Mouse (Mus musculus) adrenal gland, postnatal 10 days (tissue): Measurements from ENCODE around the gene Gnptg. TPM values are rescaled to one million over a fixed set of nuclear protein-coding genes. Genes with fewer than 3 reads are reported as not detected.
"Not testable (repeated sequence)": the region's sequence is repeated elsewhere in the genome, so short reads cannot be mapped to it uniquely, and the experiment has no call there.

Source experiments
- DNase-seq: peaks from one replicate; pipeline ENCODE4 v3.0.0; 2021; ENCODE audit warnings: mixed read lengths
- total RNA-seq, 2 experiments: library from RNA; stranded (reverse); gene quantifications; 2 replicates each; pipeline ENCODE4 v1.2.3; 2021

The Gnptg gene
- total RNA-seq, 2 experiments from 2014 or later = 30.6 to 30.7 TPM

GRCm38 (mm10) chr17:25244239-25244638 lies 4.3 kb upstream of the Gnptg start:
- no peak for DNase-seq

DNA sequence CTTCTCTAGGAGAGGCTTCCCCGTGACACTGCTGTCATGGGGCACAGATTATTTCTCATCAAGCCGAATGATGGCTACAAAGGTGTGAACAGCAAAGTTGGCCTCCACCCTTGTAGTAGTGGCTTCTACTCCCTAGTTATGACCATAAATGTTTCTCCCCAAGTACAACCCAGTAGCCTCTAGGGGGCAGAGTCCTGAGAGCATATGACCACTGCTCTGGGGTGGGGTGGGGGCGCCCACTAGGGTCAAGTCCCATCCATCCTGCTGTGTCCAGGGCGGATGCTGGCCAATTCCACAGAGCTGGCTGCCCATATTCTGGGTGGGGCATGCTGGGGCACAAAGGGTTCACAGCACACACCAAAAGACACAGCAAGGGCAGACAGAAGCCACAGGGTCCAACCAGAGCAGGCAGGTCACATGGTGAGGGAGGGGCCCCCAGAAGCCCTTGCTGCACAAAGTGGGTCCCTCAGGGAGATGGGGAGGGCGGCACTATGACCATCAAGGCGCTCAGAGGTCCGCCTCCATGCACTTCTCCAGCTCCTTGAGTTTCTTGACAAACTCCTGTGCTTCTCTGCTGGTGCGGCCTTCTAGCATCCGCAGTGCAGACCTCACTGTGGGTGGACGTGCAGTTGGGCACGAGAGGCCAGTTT lies 3.3 kb upstream of the Gnptg start:
- no peak for DNase-seq

- DNase-seq = no peak
Observed at GRCm38 (mm10) chr17:25235635-25236034, 4.3 kb downstream of the Gnptg start.

DNA sequence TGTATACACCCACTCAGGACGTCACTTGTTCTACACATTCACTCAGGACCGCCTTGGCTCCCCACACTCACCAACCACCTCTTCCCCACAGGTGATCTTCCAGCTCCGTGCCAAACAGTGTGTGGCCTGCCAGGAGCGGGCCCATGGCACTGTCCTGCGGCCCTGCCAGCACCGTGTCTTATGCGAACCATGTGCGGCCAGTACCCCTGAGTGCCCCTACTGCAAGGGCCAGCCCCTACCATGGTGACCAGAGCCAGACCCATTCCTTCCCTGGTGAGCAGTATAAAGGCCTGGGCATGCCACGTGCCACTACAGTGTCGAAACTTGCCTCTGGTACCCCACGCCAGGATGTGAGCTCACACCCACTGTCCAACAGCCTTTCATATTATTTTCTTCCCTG lies 8.3 kb downstream of the Gnptg start:
- not testable (repeated sequence) for DNase-seq

DNA sequence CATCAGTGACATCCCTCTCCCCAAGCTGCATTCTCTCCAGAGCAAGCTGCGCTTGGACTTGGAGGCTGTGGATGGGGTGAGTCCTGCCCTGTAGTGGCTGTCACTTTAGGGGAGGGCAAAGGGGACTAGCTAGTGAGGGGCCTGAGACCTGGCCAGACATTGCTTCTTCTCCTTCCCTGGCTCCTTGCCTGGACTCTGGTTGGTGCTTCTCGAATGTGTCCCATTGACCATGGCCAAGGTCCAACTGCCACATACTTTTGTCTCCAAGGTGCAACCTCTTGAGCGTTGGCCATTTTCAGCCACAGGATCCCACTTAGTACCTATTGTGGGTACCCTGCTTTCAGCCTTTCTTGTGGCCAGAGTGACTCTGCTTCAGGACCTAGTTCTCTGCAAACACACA lies 9.2 kb downstream of the Gnptg start:
- DNase-seq = no peak

- not testable (repeated sequence) for DNase-seq
Observed at GRCm38 (mm10) chr17:25230014-25230655, 9.8 kb downstream of the Gnptg start.

- no peak for DNase-seq
Observed at GRCm38 (mm10) chr17:25227991-25228390, 11.9 kb downstream of the Gnptg start.

GRCm38 (mm10) chr17:25225659-25226058 lies 14.3 kb downstream of the Gnptg start:
- no peak for DNase-seq

DNA sequence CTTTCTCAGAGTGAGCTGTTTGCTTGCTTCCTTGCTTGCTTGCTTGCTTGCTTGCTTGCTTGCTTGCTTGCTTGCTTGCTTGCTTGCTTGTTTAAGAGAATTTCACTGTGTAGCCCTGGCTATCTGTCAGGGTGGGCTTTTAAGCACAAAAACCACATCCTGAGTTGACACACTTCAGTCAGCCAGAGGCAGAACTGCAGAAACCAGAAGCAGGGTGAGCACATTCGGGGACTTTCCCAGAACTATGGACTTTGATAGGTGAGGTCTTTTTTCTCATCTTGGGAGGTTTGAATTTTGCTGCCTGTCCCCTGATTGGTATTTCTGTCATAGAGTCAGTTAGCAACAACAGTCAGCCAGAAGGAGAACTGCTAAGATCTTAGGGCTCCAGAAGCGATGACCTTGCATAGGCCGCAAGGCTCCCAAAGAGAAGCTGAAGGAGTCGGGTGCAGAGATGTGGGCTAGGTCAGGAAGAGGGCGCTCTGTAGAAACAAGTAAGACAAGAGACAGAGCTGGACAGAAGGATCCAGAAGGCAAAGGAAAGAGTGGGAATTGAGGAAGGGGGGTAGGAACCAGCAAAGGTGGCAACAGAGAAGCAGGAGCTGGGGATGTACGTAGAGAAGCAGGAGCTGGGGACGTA lies 15.2 kb downstream of the Gnptg start:
- DNase-seq = no peak

- no peak for DNase-seq
Observed at GRCm38 (mm10) chr17:25222951-25223601, 16.8 kb downstream of the Gnptg start.

- peak; percentile 15 for DNase-seq
Observed at GRCm38 (mm10) chr17:25222504-25222940, 17.4 kb downstream of the Gnptg start.

GRCm38 (mm10) chr17:25221821-25222503 lies 18.0 kb downstream of the Gnptg start:
- peak; percentile 79 for DNase-seq

- no peak for DNase-seq
Observed at GRCm38 (mm10) chr17:25220746-25221145, 19.2 kb downstream of the Gnptg start.

DNA sequence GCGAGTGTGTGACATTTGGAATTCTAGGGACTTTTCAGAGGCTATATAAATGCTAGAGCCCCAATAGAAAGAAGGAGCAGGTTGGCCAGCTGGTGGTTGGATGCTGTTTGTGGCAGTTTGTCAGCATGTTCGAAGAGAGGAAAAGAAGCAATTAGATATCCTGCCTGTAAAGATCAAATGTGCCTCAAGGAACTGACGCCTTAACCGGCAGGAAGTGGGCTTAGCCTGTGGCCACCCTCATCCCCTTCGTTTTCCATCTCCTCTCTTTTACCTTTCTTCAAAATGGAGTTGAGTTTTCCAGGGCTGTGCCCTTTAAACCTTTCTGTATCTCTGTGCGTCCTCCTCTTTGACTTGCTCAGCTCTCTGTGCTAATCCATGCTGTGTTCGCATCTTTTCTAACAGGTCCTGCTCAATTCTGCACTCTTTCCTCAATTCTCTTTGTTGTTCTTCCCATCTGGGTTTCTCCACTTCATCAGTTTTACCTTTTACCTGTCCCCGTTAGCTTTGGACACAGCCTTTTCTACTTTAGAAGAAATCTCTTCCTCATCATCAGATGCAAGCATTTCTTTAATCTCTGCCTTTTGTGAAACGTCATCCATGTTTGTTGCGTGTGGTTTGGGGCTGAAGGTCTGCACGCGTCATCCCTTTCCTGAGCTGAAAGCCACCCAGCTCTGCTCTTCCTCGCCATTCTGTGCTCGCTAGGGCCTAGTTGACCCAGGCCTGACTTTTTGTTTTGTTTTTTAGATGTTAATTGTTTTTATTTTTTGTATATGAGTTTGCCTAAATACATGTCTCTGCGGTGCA lies 20.2 kb downstream of the Gnptg start:
- no peak for DNase-seq

DNA sequence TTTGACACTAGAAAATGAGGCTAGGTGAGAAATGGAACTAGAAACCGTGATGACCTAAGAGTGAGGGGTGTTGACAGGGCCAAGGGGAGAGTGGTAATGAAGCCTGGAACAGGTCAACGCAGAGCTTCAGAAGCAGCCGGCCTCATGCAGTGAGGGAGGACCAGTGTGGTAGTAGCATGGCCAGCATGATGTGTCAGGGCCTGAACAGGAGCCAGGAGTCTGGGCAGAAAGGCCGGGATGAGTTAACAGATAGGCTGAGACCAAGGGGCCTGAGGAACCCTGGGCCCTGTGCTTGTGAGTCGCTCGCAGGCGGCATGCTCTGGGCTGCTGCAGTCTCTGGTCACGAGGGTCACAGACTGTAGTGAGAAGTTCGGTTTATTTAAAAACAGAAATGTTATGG lies 21.0 kb downstream of the Gnptg start:
- no peak for DNase-seq

DNA sequence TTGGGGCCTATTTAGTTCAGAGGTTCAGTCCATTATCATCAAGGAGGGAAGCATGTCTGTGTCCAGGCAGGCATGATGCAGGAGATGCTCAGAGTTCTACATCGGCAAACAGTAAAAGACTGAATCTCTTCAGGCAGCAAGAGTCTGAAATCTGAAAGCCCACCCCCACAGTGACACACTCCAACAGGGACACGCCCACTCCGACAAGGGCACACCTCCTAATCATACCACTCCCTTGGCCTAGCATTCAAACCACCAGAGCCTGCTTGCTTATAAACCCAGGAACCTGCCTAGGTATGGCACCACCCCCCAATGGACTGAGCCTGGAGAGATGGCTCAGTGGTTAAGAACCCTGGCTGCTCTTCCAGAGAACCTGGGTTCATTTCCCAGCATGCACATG lies 24.5 kb downstream of the Gnptg start:
- no peak for DNase-seq

DNA sequence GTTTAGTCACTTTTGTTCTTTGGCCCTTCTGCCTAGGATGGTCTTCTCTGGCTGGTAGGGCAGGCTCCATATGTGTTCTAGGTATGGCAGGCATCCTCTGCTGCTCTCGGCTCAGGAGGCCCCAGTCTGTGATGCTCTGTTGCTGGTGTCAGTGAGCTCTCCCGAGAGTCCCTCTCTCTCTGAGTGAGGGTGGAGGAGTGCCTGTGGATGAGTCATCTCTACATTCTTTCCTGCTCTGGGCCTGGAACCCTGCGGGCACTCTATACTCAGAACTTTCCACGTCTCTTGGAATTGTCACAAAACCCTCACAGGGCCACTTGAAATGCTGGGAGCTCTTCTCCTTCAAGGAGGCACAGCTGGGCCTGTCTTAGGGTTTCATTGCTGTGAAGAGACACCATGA lies 28.2 kb downstream of the Gnptg start:
- DNase-seq = no peak

- DNase-seq = peak; percentile 15
Observed at GRCm38 (mm10) chr17:25210680-25211466, 29.1 kb downstream of the Gnptg start.

- no peak for DNase-seq
Observed at GRCm38 (mm10) chr17:25210006-25210405, 29.9 kb downstream of the Gnptg start.

DNA sequence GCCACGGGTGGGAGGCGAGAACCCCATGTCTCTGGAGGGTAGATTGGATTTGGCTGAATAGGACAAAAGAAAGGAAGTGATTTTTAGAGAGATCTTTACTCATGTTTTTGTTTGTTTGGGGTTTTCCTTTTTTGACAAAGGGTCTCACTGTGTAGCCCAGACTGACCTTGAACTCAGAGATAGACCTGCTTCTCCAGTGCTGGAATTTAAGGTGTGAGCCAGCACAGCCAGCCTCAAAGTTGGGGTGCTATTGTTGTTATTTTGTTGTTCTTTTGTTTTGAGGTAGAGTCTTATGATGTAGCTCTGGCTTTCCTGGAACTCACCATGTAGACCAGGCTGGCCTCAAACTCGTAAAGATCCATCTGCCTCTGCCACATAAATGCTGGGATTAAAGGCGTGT lies 37.5 kb downstream of the Gnptg start:
- no peak for DNase-seq

DNA sequence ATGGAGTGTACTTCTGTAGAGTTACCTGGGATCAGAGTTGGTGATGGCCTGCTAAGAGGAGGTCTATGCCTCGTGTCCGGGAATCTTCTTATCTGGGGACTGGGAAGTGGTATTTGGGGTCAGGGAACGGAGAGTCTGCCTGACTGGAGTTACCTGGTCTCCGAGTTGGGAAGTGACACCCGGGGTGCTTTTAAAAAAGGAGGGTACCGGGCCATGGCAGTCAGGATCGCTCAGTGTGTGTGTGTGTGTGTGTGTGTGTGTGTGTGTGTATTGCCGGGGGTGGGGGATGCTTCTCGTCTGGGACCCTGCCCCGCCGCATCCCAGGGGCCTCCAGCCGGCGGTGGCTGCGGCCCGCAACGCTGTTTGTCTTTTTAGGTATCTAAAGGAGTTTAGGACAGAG lies 50.8 kb downstream of the Gnptg start:
- no peak for DNase-seq
